Mouse (Mus musculus) heart, embryonic 13.5 days (tissue): Measurements from ENCODE around the gene Zfc3h1. TPM values are rescaled to one million over a fixed set of nuclear protein-coding genes. Genes with fewer than 3 reads are reported as not detected.

Experiments used
- ATAC-seq: fragments of 200-750 bp; cut with Nextera tagmentation; 2 replicates; pipeline ENCODE4 v1.8.0; 2017; ENCODE audit warnings: moderate TSS enrichment; ENCODE audit not compliant: insufficient number of reproducible peaks, low FRiP score, low TSS enrichment; ENCODE audit errors: extremely low read depth
- H3K27ac ChIP-seq: fragments of 300-500 bp; sonication (generic); replicated peaks from 2 replicates; pipeline ENCODE4 v1.5.1; 2015; ENCODE audit warnings: moderate library complexity, mild to moderate bottlenecking, inconsistent platforms
- H3K27me3 ChIP-seq: fragments of 300-500 bp; sonication (generic); replicated peaks from 2 replicates; pipeline ENCODE4 v1.6.1; 2015; ENCODE audit warnings: mild to moderate bottlenecking, inconsistent platforms
- H3K36me3 ChIP-seq: fragments of 300-500 bp; sonication (generic); 2 replicates; pipeline ENCODE4 v1.6.1; 2015; ENCODE audit warnings: mild to moderate bottlenecking, inconsistent platforms
- H3K4me1 ChIP-seq: fragments of 300-500 bp; sonication (generic); 2 replicates; pipeline ENCODE4 v1.6.1; 2015; ENCODE audit warnings: inconsistent platforms
- H3K4me2 ChIP-seq: fragments of 300-500 bp; sonication (generic); 2 replicates; pipeline ENCODE4 v1.6.1; 2015; ENCODE audit warnings: inconsistent platforms, mild to moderate bottlenecking, moderate library complexity
- H3K4me3 ChIP-seq: fragments of 300-500 bp; sonication (generic); 2 replicates; pipeline ENCODE4 v1.5.1; 2015; ENCODE audit warnings: moderate library complexity, mild to moderate bottlenecking, inconsistent platforms
- H3K9ac ChIP-seq: fragments of 300-500 bp; sonication (generic); 2 replicates; pipeline ENCODE4 v1.6.1; 2015; ENCODE audit warnings: inconsistent platforms, mild to moderate bottlenecking, moderate library complexity
- H3K9me3 ChIP-seq: fragments of 300-500 bp; sonication (generic); 2 replicates; pipeline ENCODE4 v1.6.1; 2016; ENCODE audit warnings: inconsistent platforms
- WGBS: fragments of 180-500 bp; shearing (Covaris S2); methylation state at CpG from one replicate; pipeline ENCODE4 v1.1.7; 2015; ENCODE audit warnings: mixed read lengths; 5-methylcytosine and 5-hydroxymethylcytosine counted together
- polyA plus RNA-seq: library from polyadenylated mRNA; unstranded; fragments of >200 nt; fragmentation: Nextera tagmentation; extraction: Ambion mirVana; gene quantifications from 2 replicates; pipeline ENCODE4 v1.2.1, GENCODE M21; 2015

Zfc3h1 gene
- polyA plus RNA-seq, 1 experiment from 2014 or later, result 12.3 TPM

DNA sequence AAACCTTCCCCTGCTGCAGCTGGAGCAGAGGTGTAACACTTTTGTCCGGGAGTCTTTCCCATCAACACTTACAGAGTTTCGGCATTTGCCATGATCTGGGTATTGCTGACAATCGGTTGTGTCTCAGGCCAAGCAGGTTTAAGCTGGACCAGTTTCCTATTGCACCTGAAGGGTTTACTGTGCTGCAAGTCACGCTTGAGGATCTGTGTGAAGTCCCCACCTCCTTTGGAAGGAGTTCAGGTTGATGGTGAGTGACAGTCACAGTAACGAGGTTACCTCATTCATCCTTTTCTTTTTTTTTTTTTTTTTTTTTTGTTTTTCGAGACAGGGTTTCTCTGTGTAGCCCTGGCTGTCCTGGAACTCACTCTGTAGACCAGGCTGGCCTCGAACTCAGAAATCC is 28.7 kb upstream of the Zfc3h1 start:
- 89% methylated on average over 5 of the region's 7 CpGs for WGBS
- ATAC-seq, result no peak
- no peak overlapping the region for H3K4me2 ChIP-seq
- H3K9ac ChIP-seq, result no peak overlapping the region
- no peak overlapping the region for H3K4me3 ChIP-seq
- no peaks in the 10 kb centered on the region for H3K9me3 ChIP-seq
- no peaks in the 10 kb centered on the region for H3K27me3 ChIP-seq
- peaks cover 2% of the 10 kb centered on the region for H3K4me1 ChIP-seq
- peaks cover 17% of the 10 kb centered on the region for H3K36me3 ChIP-seq
- no peak overlapping the region for H3K27ac ChIP-seq

DNA sequence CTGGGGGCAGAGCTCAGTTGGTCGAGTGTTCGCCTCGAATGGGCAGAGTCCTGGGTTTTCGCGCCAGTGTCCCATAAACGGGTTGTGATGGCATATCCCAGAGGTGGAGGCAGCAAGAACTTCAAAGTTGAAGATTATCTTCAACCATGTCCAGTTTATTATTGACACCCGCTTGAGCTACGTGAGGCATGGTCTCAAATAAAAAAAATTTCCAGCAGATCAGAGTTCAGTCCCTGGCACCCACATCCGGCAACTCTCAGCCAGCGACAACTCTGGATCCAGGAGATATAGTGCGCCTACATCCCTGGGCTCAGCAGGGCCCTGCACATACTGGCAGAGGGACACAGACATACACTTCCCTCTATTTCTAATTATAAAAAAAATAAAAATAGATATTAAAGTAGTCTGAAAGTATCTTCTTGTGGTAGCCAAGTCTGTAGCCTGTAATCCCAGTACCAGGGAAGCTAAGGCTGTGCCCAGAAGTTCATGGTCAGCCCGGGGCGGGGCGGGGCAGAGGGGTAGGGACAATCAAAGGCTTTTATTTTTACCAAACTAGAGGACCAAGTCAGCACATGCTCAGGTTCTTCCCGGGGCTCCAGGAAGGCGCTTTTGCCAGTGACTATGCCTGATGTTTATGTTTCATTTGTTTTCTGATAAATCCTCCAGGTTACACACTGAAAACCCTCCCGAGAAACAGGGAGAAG is 26.4 kb upstream of the Zfc3h1 start:
- ATAC-seq, result no peak
- Histone ChIP-seq H3K9me3 (no peaks in the 10 kb centered on the region), H3K4me3 (no peak overlapping the region), H3K4me1 (peaks cover 15% of the 10 kb centered on the region), H3K4me2 (no peak overlapping the region), H3K27me3 (no peaks in the 10 kb centered on the region), H3K9ac (no peak overlapping the region), H3K36me3 (peaks cover 17% of the 10 kb centered on the region), H3K27ac (no peak overlapping the region)
- 88% methylated on average over 17 of the region's 17 CpGs for WGBS

DNA sequence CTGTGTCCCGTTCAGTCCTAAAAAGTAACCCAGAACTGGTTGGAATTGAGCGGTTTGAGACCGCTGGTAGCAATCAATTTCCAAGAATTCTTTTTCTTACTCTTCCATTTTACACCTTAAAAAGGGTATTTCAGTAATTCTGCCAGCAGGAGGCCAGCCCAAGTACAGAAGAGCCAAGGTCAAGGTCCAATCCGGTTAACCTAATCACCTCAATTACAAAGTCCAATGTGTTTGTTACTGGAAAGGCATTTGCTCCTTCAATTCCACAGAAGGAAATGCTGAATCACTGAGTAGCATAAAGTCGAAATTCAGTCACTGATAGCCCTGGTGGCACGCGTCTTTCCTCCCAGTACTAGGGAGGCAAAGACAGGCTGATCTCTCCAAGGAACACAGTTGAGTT is 25.7 kb upstream of the Zfc3h1 start:
- H3K36me3 ChIP-seq, result peaks cover 17% of the 10 kb centered on the region
- H3K4me2 ChIP-seq, result no peak overlapping the region
- H3K9me3 ChIP-seq, result no peaks in the 10 kb centered on the region
- H3K27me3 ChIP-seq, result no peaks in the 10 kb centered on the region
- no peak for ATAC-seq
- no peak overlapping the region for H3K9ac ChIP-seq
- WGBS, result 86% methylated on average over 7 of the region's 7 CpGs
- H3K4me3 ChIP-seq, result no peak overlapping the region
- peaks cover 19% of the 10 kb centered on the region for H3K4me1 ChIP-seq
- H3K27ac ChIP-seq, result no peak overlapping the region

DNA sequence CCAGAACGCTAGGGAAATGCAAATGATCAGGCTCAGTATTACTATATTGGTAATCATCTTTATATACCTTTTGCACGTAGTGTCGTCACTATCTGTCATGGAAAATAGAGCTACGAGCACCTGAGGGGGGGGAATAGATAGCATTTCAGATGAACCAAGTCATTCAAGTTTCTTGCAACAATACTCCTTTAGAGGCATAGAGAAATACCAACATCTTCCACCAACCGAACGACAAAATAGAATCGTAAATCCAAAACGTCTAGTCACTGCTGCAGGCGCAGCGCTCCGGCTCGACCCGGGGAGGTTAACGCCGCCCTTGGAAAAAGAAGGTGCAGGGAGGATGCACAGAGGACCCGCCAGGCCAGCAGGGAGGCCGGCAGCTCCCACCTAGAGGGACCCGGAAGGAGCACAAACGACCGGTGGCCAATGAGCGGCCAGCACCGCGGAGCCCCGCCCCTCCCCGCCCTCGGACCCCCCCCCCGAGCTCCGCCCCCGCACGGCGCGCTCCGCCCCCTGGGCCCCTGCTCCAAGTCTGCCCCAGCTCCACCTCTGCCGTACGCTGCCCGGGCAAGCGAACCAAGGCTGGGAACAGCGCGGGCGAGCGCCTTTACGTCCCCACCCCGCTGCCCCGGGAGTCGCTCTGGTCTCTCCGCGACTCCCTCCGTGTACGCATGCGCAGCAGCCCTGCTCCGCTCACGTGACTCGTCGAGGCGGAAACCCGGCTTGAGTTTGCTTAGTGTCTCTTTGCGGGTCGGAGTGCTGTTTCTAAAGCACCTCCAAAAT is 22.7 kb upstream of the Zfc3h1 start, which contains the start of gene Tmem19:
TSS of gene Tmem19 (minus strand) at position 662 of the 783 bp plus-strand sequence.
- H3K9ac ChIP-seq, result peak within 1 kb of the TSS; percentile 80
- H3K27me3 ChIP-seq, result no peaks in the 10 kb centered on the region
- peak within 1 kb of the TSS; percentile 95 for H3K27ac ChIP-seq
- H3K4me3 ChIP-seq, result peak within 1 kb of the TSS; percentile 66
- peak; percentile 97 for ATAC-seq
- H3K36me3 ChIP-seq, result peaks cover 3% of the 10 kb centered on the region
- WGBS, result 2% methylated on average over 57 of the region's 58 CpGs
- H3K4me2 ChIP-seq, result peak within 1 kb of the TSS; percentile 81
- no peaks in the 10 kb centered on the region for H3K9me3 ChIP-seq
- H3K4me1 ChIP-seq, result peaks cover 21% of the 10 kb centered on the region

DNA sequence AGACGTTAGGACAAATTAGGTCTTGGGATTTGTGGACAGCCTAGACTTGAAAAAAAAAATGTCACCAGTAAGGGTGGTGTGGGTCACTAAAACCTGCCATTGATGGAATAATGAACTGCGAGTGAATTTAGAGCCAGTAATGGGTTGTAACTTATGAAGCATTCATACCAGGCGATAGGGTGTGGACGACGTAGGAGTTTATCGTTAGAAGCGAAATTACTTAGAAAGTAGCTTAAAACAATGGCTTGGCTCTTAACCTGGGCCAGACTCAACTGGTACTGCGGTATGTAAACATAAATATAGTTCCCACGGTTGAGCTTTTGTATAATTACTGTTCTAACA is 22.2 kb upstream of the Zfc3h1 start:
- Histone ChIP-seq H3K4me3 (peak overlapping the region; percentile 66), H3K36me3 (no peaks in the 10 kb centered on the region; the same call in 1 of the 2 replicates), H3K4me1 (peaks cover 26% of the 10 kb centered on the region), H3K9me3 (no peaks in the 10 kb centered on the region), H3K4me2 (peak overlapping the region; percentile 81), H3K9ac (peak overlapping the region; percentile 80), H3K27ac (peak overlapping the region; percentile 95), H3K27me3 (no peaks in the 10 kb centered on the region)
- no peak for ATAC-seq
- 7% methylated on average over 9 of the region's 9 CpGs for WGBS

DNA sequence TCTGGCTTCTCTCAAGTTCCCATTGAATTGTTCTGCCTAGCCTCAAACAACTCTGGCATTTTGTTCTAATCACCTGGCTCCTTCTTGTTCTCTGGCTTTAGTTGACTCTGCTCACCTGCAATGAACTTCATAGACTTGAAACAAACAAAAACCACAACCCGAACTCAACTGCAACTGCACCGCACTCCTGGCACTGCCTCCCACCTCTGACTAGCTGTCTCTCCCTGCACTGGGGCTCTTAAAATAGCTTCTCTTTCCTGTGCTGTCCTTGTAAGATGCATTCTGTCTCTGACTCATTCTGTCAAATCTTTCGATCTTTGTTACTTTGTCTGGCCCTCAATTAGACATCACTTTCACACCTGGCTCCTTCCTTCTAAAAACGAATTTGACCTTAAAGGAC is 21.6 kb upstream of the Zfc3h1 start:
- Histone ChIP-seq H3K9ac (peak overlapping the region; percentile 80), H3K4me2 (peak overlapping the region; percentile 81), H3K27me3 (no peaks in the 10 kb centered on the region), H3K9me3 (no peaks in the 10 kb centered on the region), H3K27ac (peak overlapping the region; percentile 95), H3K4me1 (peaks cover 32% of the 10 kb centered on the region), H3K4me3 (peak overlapping the region; percentile 66), H3K36me3 (no peaks in the 10 kb centered on the region; the same call in 1 of the 2 replicates)
- WGBS, result 75% methylated on average over 4 of the region's 4 CpGs
- no peak for ATAC-seq

DNA sequence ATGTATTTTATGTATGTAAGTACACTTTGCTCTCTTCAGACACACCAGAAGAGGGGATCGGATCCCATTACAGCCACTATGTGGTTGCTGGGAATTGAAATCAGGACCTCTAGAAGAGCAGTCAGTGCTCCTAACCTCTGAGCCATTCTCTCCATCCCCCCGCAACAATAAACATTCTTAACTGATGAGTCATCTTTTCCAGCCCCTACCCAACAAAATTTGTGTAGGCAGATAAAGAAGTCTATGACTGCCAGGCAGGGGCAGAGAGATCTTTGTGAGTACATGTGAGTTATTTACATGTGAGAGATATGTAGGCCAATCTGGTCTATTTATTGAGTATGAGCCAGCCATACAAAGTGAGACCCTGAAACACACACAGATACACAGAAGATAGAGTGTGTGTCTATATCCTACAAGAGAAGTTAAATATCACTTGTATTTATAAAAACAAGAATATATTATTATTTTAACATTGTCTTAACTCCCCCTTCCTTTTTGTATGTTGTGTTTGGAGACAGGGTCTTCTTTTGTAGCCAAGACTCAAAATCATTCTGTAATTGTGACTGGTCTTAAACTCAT is 3.2 kb upstream of the Zfc3h1 start:
- 0 out of 2 replicates have a peak, but pooled peaks cover 9% of the 10 kb centered on the region for H3K36me3 ChIP-seq
- H3K4me3 ChIP-seq, result no peak overlapping the region
- peak overlapping the region; percentile 73; the same call in 1 of the 2 replicates for H3K4me2 ChIP-seq
- ATAC-seq, result no peak
- no peak overlapping the region for H3K9ac ChIP-seq
- no peaks in the 10 kb centered on the region for H3K27me3 ChIP-seq
- H3K9me3 ChIP-seq, result no peaks in the 10 kb centered on the region
- H3K27ac ChIP-seq, result peak overlapping the region; percentile 37
- 39% methylated on average over 2 of the region's 2 CpGs for WGBS
- H3K4me1 ChIP-seq, result peaks cover 30% of the 10 kb centered on the region

DNA sequence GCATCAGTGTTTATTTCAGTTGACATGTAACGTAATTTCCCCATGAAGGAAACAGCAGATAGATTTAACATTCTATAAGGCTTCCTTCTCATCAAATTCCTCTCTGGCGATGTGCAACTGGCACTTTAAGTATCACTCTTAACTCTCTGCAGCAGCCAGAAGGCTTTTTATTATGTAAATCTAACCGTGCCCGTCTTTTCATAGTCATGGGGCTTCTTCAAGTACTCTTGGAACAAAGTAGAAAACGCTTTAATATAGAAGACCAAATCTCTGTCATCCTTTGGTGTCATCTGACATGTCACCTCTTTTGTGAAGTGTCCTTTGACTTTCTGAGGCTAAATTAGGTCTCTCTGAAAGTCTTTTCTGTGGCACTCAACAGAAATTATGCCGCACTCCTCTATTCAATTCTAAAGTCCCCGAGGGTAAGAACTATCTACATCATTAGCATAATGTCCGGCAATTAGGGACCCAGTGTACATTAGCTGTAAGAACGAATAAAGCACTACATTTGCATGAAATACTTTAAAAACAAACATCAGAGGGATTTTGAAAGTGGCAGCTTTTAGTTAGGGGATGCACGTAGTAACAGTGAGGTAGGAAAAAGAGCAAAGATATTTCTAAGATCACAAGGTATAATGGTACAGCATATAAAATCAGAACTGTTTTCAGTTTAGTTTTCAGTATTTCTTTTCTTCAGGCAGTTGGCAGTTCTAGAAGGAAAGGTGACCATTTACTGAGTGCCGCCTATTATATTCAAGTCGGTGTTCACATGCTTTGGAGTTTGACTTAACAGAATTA is 1.7 kb upstream of the Zfc3h1 start:
- H3K4me2 ChIP-seq, result peak overlapping the region; percentile 73
- H3K9me3 ChIP-seq, result no peaks in the 10 kb centered on the region
- peak overlapping the region; percentile 97 for H3K9ac ChIP-seq
- peak overlapping the region; percentile 97 for H3K27ac ChIP-seq
- no peaks in the 10 kb centered on the region for H3K27me3 ChIP-seq
- peaks cover 7% of the 10 kb centered on the region for H3K36me3 ChIP-seq
- 44% methylated on average over 12 of the region's 12 CpGs for WGBS
- peak overlapping the region; percentile 96 for H3K4me3 ChIP-seq
- peaks cover 42% of the 10 kb centered on the region for H3K4me1 ChIP-seq
- no peak for ATAC-seq

DNA sequence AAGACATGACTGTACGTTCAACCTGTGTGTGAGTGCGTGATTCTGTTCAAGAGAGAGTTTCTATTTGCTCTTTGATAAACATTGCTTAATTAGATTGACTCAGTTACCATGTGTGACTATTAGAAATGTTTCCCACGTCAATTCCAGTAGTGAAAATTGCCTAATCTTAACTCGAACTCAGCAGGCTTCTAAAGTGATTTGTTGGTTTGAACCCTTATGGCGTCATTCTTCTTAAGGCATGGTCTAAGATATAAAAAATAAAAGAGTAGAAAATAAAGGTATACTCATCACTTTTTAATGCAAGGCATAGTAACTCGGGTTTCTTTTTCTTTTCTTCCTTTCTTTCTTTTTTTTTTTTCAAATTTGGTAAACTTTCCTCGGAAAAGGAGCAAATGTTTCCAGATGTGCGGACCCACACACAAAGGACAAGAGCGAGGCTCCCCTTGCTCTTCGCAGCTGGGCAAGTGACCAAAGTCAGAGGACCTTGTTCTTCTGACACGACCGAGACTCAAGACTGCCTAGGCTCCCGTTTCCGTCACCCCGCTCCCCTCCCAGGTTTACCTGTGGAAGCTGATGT is 1.0 kb upstream of the Zfc3h1 start:
- Histone ChIP-seq H3K36me3 (peaks cover 13% of the 10 kb centered on the region), H3K4me2 (peak overlapping the region; percentile 73), H3K27ac (peak overlapping the region; percentile 97), H3K9me3 (no peaks in the 10 kb centered on the region), H3K27me3 (no peaks in the 10 kb centered on the region), H3K4me1 (peaks cover 48% of the 10 kb centered on the region), H3K4me3 (peak overlapping the region; percentile 96), H3K9ac (peak overlapping the region; percentile 97)
- no peak for ATAC-seq
- 3% methylated on average over 15 of the region's 15 CpGs for WGBS

DNA sequence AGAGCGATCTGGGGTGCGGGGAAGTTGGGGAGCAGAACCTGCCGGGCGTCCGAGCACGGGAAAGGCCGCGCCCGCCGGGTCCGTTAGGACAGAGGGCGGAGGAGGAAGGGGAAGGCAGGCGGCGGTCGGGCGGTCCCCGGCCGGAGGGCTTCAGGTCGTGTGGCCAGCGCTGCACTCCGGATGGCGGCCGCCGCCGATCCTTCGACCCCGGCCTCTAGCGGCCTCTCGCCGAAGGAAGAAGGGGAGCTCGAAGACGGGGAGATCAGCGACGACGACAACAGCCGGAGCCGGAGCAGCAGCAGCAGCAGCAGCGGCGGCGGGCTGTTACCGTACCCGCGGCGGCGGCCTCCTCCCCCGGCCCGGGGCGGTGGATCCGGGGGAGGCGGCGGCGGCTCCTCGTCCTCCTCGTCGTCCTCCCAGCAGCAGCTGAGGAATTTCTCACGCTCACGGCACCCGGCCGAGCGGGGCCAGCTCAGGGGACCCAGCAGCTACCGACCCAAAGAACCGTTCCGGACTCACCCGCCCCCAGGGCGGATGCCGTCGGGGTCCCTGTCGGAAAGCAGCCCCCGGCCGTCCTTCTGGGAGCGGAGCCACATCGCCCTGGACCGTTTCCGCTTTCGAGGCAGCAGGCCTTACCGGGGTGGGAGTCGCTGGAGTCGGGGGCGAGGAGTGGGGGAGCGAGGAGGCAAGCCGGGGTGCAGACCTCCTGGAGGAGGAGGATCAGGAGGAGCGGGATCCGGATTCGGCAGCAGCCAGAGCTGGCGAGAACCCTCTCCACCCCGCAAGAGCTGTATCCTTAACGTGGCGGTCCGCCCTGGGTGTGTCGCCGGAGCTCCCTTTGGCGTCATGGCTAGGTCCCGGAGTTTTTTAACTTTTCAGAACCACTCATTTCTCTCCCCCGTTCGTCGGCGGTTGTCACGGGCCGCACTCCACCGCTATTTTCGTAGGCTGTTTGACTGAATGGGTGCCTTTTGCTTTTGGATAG is 551 bp downstream of the Zfc3h1 start:
- no peaks in the 10 kb centered on the region for H3K27me3 ChIP-seq
- H3K27ac ChIP-seq, result peak overlapping the region; percentile 97
- under 1% methylated on average over 100 of the region's 101 CpGs for WGBS
- no peaks in the 10 kb centered on the region for H3K9me3 ChIP-seq
- H3K36me3 ChIP-seq, result peaks cover 20% of the 10 kb centered on the region
- H3K9ac ChIP-seq, result peak overlapping the region; percentile 97
- peaks cover 52% of the 10 kb centered on the region for H3K4me1 ChIP-seq
- H3K4me2 ChIP-seq, result peak overlapping the region; percentile 87
- peak overlapping the region; percentile 96 for H3K4me3 ChIP-seq
- peak; percentile 15 for ATAC-seq
